Mouse (Mus musculus) midbrain, postnatal 0 days (tissue): ENCODE measurements at regions not wholly inside any gene's neighbourhood (a gene's known extent, or its start where the extent isn't known, plus 50 kb on each side); places are given as distances from the start of the nearest gene placed in this dataset.
A peak's percentile ranks its signal among the peaks of the same experiment; 100 is the strongest.
"Not testable (repeated sequence)": the region's sequence is repeated elsewhere in the genome, so short reads cannot be mapped to it uniquely, and the experiment has no call there.

ENCODE experiments used
- ATAC-seq: fragments of 200-750 bp; cut with Nextera tagmentation; 2 replicates; pipeline ENCODE4 v1.8.0; 2017; ENCODE audit warnings: moderate number of reproducible peaks, mild to moderate bottlenecking, moderate TSS enrichment, moderate library complexity; ENCODE audit not compliant: low FRiP score
- DNase-seq: peaks from one replicate; pipeline ENCODE4 v3.0.0-alpha.2; 2015; ENCODE audit warnings: low spot score
- H3K27ac ChIP-seq: fragments of 300-500 bp; sonication (generic); 2 replicates; pipeline ENCODE4 v1.5.1; 2014; ENCODE audit warnings: low read depth, mild to moderate bottlenecking, low read length, mixed read lengths
- H3K27me3 ChIP-seq: fragments of 300-500 bp; sonication (generic); 2 replicates; pipeline ENCODE4 v1.6.1; 2014; ENCODE audit warnings: low read length, control low read depth, mixed read lengths; ENCODE audit not compliant: insufficient read depth
- H3K36me3 ChIP-seq: fragments of 300-500 bp; sonication (generic); 2 replicates; pipeline ENCODE4 v1.6.1; 2014; ENCODE audit warnings: low read length, control low read depth, mixed read lengths; ENCODE audit not compliant: insufficient read depth
- H3K4me1 ChIP-seq: fragments of 300-500 bp; sonication (generic); 2 replicates; pipeline ENCODE4 v1.6.1; 2014; ENCODE audit warnings: mild to moderate bottlenecking, control low read depth, antibody characterized with exemption, low read length, mixed read lengths; ENCODE audit not compliant: insufficient read depth
- H3K4me2 ChIP-seq: fragments of 300-500 bp; sonication (generic); 2 replicates; pipeline ENCODE4 v1.6.1; 2014; ENCODE audit warnings: low read depth, mild to moderate bottlenecking, low read length, mixed read lengths; ENCODE audit not compliant: poor library complexity, severe bottlenecking
- H3K4me3 ChIP-seq: fragments of 300-500 bp; sonication (generic); 2 replicates; pipeline ENCODE4 v1.5.1; 2014; ENCODE audit warnings: low read depth, mild to moderate bottlenecking, low read length, moderate library complexity
- H3K9ac ChIP-seq: fragments of 300-500 bp; sonication (generic); replicated peaks from 2 replicates; pipeline ENCODE4 v1.6.1; 2014; ENCODE audit warnings: mild to moderate bottlenecking, low read length, moderate library complexity, mixed read lengths; ENCODE audit not compliant: poor library complexity, severe bottlenecking
- H3K9me3 ChIP-seq: fragments of 300-500 bp; sonication (generic); 2 replicates; pipeline ENCODE4 v1.6.1; 2016; ENCODE audit warnings: low read length, control low read depth
- CTCF ChIP-seq: IDR thresholded peaks from 2 replicates; pipeline ENCODE4 v1.5.1; 2016; ENCODE audit warnings: antibody characterized with exemption, mild to moderate bottlenecking
- WGBS: fragments of 180-500 bp; shearing (Covaris S2); extraction: QIAGEN DNeasy Blood & Tissue Kit; methylation state at CpG from one replicate; pipeline ENCODE4 v1.1.7; 2014; 5-methylcytosine and 5-hydroxymethylcytosine counted together

DNA sequence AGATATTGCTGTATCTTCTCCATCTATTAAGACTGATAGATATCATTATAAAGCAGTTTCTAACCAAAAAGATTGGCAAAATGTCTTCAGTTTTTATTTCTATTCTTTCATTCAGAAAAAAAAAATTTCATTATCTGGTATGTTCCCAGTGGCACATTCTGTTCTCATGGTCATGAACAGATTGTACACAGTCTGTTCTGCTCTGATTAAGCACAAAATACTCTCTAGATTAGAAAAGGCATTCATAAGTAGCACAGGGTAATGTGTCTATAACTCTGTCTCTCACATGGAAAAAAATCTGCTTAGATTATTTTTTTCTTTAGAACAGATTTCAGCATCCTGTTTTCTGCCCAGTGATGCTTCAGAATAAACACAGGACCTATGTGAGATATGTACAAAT, 306.3 kb upstream of the Gm21830 start:
- H3K27me3 ChIP-seq, result no peaks in the 10 kb centered on the region

DNA sequence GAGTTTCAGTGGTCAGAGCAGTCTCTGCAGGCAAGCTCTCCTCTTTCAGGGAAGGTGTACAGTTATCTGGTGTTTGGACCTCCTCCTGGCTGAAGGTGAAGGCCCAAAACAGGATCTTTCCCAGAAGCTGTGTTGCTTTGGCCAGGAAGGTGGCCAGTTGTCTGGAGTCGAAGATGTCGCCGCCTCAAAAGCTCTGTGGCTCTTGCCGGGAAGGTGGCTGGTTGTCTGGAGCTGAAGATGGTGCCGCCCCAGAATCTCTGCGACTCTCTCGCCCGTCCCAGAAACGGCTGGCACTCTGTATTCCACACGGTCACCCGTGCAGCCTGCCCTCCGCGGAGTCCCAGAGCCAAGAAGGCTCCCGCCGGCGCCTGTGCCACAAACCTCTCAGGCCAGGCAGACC, 304.7 kb upstream of the Scn7a start:
- not testable (repeated sequence) for DNase-seq, H3K36me3 ChIP-seq, H3K9me3 ChIP-seq, H3K4me3 ChIP-seq, ATAC-seq, H3K27ac ChIP-seq, H3K9ac ChIP-seq, H3K4me1 ChIP-seq, H3K4me2 ChIP-seq, H3K27me3 ChIP-seq
- WGBS, result 96% methylated on average over 4 of the region's 16 CpGs

More for the DNA sequence above, 306.3 kb upstream of the Gm21830 start:
- Histone ChIP-seq H3K4me3 (no peak overlapping the region), H3K4me1 (no peaks in the 10 kb centered on the region), H3K9me3 (no peaks in the 10 kb centered on the region), H3K9ac (no peak overlapping the region), H3K4me2 (no peak overlapping the region), H3K36me3 (no peaks in the 10 kb centered on the region), H3K27ac (no peak overlapping the region)
- TF ChIP-seq CTCF, result no peak
- ATAC-seq (no peak), DNase-seq (peak; percentile 10)

DNA sequence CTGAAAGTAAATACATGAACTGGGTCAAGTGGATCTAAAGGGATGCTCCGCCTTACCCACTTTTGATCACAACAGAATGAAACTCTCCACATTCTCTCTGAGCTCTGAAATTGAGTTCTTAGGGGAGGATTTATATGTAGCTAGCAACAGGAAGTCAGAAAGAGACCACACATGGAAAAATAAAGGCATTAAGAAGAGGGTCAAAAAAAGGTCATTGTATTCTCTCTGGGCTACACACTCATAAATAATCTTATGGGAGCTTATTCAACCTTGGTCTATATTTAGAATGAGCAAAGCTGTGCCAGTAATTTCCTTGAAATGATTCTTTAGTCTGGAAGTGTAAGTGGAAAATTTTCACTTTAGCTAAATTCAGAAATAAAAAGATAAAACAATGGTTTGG, 284.2 kb upstream of the Scn7a start:
- Histone ChIP-seq H3K4me2 (no peak overlapping the region), H3K9ac (no peak overlapping the region), H3K4me1 (no peaks in the 10 kb centered on the region), H3K36me3 (no peaks in the 10 kb centered on the region), H3K4me3 (no peak overlapping the region), H3K9me3 (no peaks in the 10 kb centered on the region), H3K27ac (no peak overlapping the region), H3K27me3 (no peaks in the 10 kb centered on the region)
- TF ChIP-seq CTCF, result no peak
- 82% methylated on average over 1 of the region's 1 CpGs for WGBS
- ATAC-seq (no peak), DNase-seq (no peak)
